Mouse (Mus musculus) stomach, postnatal 0 days (tissue): ENCODE measurements at regions not wholly inside any gene's neighbourhood (a gene's known extent, or its start where the extent isn't known, plus 50 kb on each side); places are given as distances from the start of the nearest gene placed in this dataset.

Source experiments
- CTCF ChIP-seq: IDR thresholded peaks from 2 replicates; pipeline ENCODE4 v1.5.1; 2016; ENCODE audit warnings: antibody characterized with exemption, low read depth, mild to moderate bottlenecking, moderate library complexity
- EP300 ChIP-seq: optimal IDR thresholded peaks from 2 replicates; pipeline ENCODE3; 2016; ENCODE audit warnings: antibody characterized with exemption

DNA sequence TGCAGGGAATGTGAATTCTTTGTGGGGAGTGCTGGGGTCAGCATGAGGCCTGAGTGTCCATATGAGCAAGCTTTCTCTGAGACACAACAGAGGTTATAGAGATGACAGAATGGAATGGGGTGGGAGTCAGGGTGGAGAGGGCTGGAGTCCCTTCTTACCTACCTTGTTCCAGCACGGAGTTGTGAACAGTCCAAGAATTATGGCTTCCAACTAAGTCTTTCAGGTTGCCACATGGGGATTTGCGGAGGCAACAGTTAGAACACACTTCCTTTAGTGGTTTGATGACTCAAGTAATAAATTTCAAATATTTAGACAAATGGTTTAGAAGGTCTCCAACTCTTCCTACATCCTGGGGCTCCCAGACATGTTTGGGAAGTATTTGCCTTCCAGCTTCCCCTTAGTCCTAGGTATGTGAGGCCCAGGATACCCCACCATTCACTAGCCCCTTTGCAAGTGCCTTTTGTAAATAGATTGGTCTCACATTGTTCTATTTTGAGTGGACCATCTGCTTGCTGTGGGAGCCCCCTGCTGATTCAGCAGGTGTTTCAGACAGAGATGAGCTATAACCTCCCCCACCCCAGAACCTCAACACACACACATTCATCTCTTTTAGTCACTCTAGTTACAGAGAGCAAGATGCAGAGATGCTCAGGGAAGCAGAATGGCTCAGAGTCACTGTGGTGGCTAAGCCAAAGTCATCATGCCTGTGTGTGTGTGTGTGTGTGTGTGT lies 55.1 kb upstream of the Spon1 start:
- no peak for TF ChIP-seq EP300
- no peak for TF ChIP-seq CTCF
